Mouse (Mus musculus) midbrain, postnatal 0 days (tissue): ENCODE data around the gene Prss27. TPM values are rescaled to one million over a fixed set of nuclear protein-coding genes. Genes with fewer than 3 reads are reported as not detected.
A peak's percentile ranks its signal among the peaks of the same experiment; 100 is the strongest.

Experiments used
- ATAC-seq: fragments of 200-750 bp; cut with Nextera tagmentation; 2 replicates; pipeline ENCODE4 v1.8.0; 2017; ENCODE audit warnings: moderate number of reproducible peaks, mild to moderate bottlenecking, moderate TSS enrichment, moderate library complexity; ENCODE audit not compliant: low FRiP score
- DNase-seq: peaks from one replicate; pipeline ENCODE4 v3.0.0-alpha.2; 2015; ENCODE audit warnings: low spot score
- H3K27ac ChIP-seq: fragments of 300-500 bp; sonication (generic); 2 replicates; pipeline ENCODE4 v1.5.1; 2014; ENCODE audit warnings: low read depth, mild to moderate bottlenecking, low read length, mixed read lengths
- H3K27me3 ChIP-seq: fragments of 300-500 bp; sonication (generic); 2 replicates; pipeline ENCODE4 v1.6.1; 2014; ENCODE audit warnings: low read length, control low read depth, mixed read lengths; ENCODE audit not compliant: insufficient read depth
- H3K36me3 ChIP-seq: fragments of 300-500 bp; sonication (generic); 2 replicates; pipeline ENCODE4 v1.6.1; 2014; ENCODE audit warnings: low read length, control low read depth, mixed read lengths; ENCODE audit not compliant: insufficient read depth
- H3K4me1 ChIP-seq: fragments of 300-500 bp; sonication (generic); 2 replicates; pipeline ENCODE4 v1.6.1; 2014; ENCODE audit warnings: mild to moderate bottlenecking, control low read depth, antibody characterized with exemption, low read length, mixed read lengths; ENCODE audit not compliant: insufficient read depth
- H3K4me2 ChIP-seq: fragments of 300-500 bp; sonication (generic); 2 replicates; pipeline ENCODE4 v1.6.1; 2014; ENCODE audit warnings: low read depth, mild to moderate bottlenecking, low read length, mixed read lengths; ENCODE audit not compliant: poor library complexity, severe bottlenecking
- H3K4me3 ChIP-seq: fragments of 300-500 bp; sonication (generic); 2 replicates; pipeline ENCODE4 v1.5.1; 2014; ENCODE audit warnings: low read depth, mild to moderate bottlenecking, low read length, moderate library complexity
- H3K9ac ChIP-seq: fragments of 300-500 bp; sonication (generic); replicated peaks from 2 replicates; pipeline ENCODE4 v1.6.1; 2014; ENCODE audit warnings: mild to moderate bottlenecking, low read length, moderate library complexity, mixed read lengths; ENCODE audit not compliant: poor library complexity, severe bottlenecking
- H3K9me3 ChIP-seq: fragments of 300-500 bp; sonication (generic); 2 replicates; pipeline ENCODE4 v1.6.1; 2016; ENCODE audit warnings: low read length, control low read depth
- CTCF ChIP-seq: IDR thresholded peaks from 2 replicates; pipeline ENCODE4 v1.5.1; 2016; ENCODE audit warnings: antibody characterized with exemption, mild to moderate bottlenecking
- WGBS: fragments of 180-500 bp; shearing (Covaris S2); extraction: QIAGEN DNeasy Blood & Tissue Kit; methylation state at CpG from one replicate; pipeline ENCODE4 v1.1.7; 2014; 5-methylcytosine and 5-hydroxymethylcytosine counted together
- polyA plus RNA-seq: library from polyadenylated mRNA; unstranded; fragments of >200 nt; fragmentation: Nextera tagmentation; extraction: Ambion mirVana; gene quantifications from 2 replicates; pipeline ENCODE4 v1.2.1, GENCODE M21; 2015
- total RNA-seq: library from RNA; depleted of rRNA; stranded (reverse); fragments of >200 nt; gene quantifications from 2 replicates; pipeline ENCODE4 v1.2.3, GENCODE M21; 2014

Gene Prss27
- total and polyA plus RNA-seq, 2 experiments from 2014 or later = not detected

DNA sequence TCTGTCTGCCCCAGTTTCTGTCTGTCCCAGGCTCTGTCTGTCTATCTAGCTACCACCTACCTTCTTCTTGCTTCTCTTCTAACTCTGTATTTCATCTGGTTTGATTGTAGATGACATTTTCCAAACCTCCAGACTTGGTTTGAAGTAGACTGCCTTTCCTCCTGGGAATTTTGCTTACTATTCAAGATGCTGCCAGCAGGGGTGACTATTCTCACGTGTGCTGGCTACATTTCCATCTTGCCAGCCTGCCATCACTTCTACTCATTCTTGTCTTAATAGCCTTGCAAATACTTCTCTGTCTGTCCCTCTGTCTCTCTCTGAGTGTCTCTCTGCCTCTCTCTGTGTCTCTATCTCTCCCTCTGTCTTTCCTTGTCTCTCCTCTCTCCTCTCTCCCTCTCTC is 42.5 kb upstream of the Prss27 start:
- 4% methylated on average over 1 of the region's 1 CpGs for WGBS
- ATAC-seq = no peak
- Histone ChIP-seq H3K9ac (no peak overlapping the region), H3K27me3 (no peaks in the 10 kb centered on the region), H3K4me2 (no peak overlapping the region), H3K27ac (no peak overlapping the region), H3K9me3 (no peaks in the 10 kb centered on the region), H3K36me3 (no peaks in the 10 kb centered on the region), H3K4me1 (no peaks in the 10 kb centered on the region), H3K4me3 (no peak overlapping the region)
- no peak for DNase-seq
- peak; percentile 16; the same call in 1 of the 2 replicates for TF ChIP-seq CTCF

DNA sequence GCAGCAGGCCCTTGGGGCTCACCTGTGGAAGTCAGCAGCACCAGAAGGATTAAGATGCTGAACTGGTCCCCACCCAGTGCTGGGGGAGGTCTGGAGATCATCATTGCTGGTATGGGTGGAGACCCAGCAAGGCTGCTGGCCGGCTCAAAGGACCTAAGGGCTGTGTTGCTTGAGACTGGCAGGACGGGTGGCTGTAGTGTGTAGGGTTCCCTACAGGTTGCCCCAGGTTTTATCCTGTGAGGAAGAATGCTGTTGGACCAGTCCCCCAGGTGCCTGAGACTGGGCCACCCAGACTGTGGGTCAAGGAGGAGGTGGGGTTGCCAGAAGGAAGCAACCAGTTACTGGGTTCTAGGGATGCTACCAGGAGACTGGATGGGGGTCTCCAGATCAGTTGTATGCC is 40.0 kb upstream of the Prss27 start, which contains the start of gene Prss22:
Prss22 (minus strand) TSS at position 200 of the 400 bp plus-strand sequence.
- ATAC-seq (no peak), DNase-seq (no peak)
- Histone ChIP-seq H3K27me3 (no peaks in the 10 kb centered on the region), H3K4me3 (no peak within 1 kb of the TSS), H3K4me2 (no peak within 1 kb of the TSS), H3K9me3 (no peaks in the 10 kb centered on the region), H3K27ac (no peak within 1 kb of the TSS), H3K36me3 (no peaks in the 10 kb centered on the region), H3K9ac (no peak within 1 kb of the TSS), H3K4me1 (no peaks in the 10 kb centered on the region)
- TF ChIP-seq CTCF = no peak
- 49% methylated on average over 2 of the region's 2 CpGs for WGBS

DNA sequence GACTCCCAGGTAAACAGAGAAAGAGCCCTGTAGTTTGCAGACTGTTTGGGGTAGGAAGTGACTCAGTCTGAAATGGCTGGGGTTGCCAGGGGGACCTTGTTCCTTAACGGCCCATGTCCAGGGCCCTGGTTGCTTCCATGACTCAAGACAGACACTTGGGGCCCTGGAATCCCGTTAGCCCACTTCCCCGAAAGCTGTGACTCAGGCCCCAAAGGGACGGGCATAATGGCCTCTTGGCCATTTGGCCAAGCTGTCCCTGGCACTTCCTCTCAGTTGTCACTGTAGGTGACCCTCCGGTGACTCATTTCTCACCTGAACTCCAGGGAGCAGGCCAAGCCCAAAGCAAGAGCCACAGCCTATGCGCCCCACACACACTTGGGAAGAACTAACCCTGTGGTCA is 39.6 kb upstream of the Prss27 start:
- Histone ChIP-seq H3K4me3 (no peak overlapping the region), H3K27ac (no peak overlapping the region), H3K9me3 (no peaks in the 10 kb centered on the region), H3K27me3 (no peaks in the 10 kb centered on the region), H3K4me1 (no peaks in the 10 kb centered on the region), H3K36me3 (no peaks in the 10 kb centered on the region), H3K9ac (no peak overlapping the region), H3K4me2 (no peak overlapping the region)
- no peak for TF ChIP-seq CTCF
- 80% methylated on average over 6 of the region's 6 CpGs for WGBS
- DNase-seq (no peak), ATAC-seq (no peak)

DNA sequence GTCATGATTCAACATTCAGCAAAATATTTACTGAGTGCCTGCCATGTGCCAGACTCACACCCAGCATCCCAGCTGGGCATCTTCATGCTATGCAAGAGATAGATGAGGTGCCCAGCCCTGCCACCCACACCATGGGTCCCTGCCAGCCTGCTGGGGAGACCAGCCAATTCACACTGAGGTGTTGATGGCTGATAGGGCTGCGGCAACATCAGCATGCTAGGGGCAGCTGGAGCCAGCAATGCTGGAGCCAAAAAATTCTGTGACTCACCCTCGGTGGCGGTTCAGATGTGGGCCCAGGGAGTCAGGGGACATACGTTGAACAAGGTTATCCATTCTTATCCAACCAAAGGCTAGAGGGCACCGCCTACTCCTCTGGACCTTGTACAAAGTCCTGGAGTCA is 37.5 kb upstream of the Prss27 start:
- Histone ChIP-seq H3K27ac (no peak overlapping the region), H3K27me3 (no peaks in the 10 kb centered on the region), H3K4me1 (no peaks in the 10 kb centered on the region), H3K9me3 (no peaks in the 10 kb centered on the region), H3K9ac (no peak overlapping the region), H3K36me3 (no peaks in the 10 kb centered on the region), H3K4me2 (no peak overlapping the region), H3K4me3 (no peak overlapping the region)
- DNase-seq = no peak
- no peak for TF ChIP-seq CTCF
- ATAC-seq = no peak
- 75% methylated on average over 5 of the region's 5 CpGs for WGBS

DNA sequence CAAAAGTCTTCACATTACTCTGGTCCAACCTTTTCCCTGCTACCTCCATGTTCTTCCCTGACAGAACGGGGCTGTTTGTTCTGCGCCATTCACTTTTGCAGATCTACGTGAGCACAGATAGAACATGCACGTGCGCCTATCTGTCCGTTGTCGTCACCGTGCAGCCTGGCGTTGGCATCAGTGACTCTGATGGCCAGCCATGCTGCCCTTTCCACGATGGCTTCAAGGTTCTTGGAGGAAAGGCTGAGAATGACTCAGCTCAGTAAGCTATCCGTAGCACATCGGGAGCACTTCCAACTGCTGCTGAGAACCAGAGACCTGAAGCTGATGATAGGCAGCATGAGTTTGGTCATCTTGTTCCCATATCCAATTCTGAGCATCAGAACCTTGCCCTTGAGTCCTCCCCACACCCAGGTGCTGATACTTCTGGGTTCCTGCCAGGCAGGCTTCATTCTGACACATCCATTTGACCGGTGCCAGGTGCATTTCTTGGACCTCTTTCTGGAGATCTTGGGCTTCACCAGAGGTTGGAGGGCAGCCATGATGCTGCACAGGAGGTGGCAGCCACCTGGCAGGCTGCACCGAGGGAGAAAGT is 33.8 kb upstream of the Prss27 start:
- Histone ChIP-seq H3K4me2 (no peak overlapping the region), H3K9ac (no peak overlapping the region), H3K4me1 (no peaks in the 10 kb centered on the region), H3K27me3 (no peaks in the 10 kb centered on the region), H3K36me3 (no peaks in the 10 kb centered on the region), H3K9me3 (no peaks in the 10 kb centered on the region), H3K27ac (no peak overlapping the region), H3K4me3 (no peak overlapping the region)
- 92% methylated on average over 14 of the region's 14 CpGs for WGBS
- DNase-seq = no peak
- no peak for ATAC-seq
- TF ChIP-seq CTCF = no peak

DNA sequence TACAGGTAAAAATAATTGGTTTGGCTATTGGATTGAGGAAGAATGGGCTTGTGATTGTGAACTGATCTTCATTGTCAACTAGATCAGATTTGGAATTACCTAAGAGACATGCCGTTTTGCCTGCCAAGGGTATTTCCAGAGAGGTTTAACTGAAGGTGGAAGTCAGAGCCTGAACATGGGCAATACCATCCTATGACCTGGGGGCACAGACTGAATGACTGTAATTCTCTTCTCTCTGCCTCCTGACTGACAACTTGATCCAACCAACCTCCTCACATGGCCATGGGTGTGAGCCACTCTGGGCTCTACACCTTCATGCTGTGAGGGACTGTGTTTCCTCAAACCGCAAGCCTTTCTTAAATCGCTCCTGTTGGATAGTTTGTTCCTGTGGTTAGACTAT is 32.9 kb upstream of the Prss27 start:
- Histone ChIP-seq H3K27me3 (no peaks in the 10 kb centered on the region), H3K4me2 (no peak overlapping the region), H3K4me1 (no peaks in the 10 kb centered on the region), H3K36me3 (no peaks in the 10 kb centered on the region), H3K4me3 (no peak overlapping the region), H3K27ac (no peak overlapping the region), H3K9ac (no peak overlapping the region), H3K9me3 (no peaks in the 10 kb centered on the region)
- DNase-seq (no peak), ATAC-seq (no peak)
- 92% methylated on average over 3 of the region's 3 CpGs for WGBS
- no peak for TF ChIP-seq CTCF
